Mouse (Mus musculus): ENCODE data around the gene Duoxa2.

Duoxa2 gene

GRCm38 (mm10) chr2:122351931-122352329 is 53.2 kb downstream of the Duoxa2 start:
- no peak for DNase-seq (ENCODE audit: low spot score in 2 of 2)
